Mouse (Mus musculus): Measurements from ENCODE around the gene Rnf223. TPM values are rescaled to one million over a fixed set of nuclear protein-coding genes. Genes with fewer than 3 reads are reported as not detected.
A peak's percentile ranks its signal among the peaks of the same experiment; 100 is the strongest.

Rnf223 gene
- polyA plus RNA-seq, 1 experiment = 0.85 TPM

DNA sequence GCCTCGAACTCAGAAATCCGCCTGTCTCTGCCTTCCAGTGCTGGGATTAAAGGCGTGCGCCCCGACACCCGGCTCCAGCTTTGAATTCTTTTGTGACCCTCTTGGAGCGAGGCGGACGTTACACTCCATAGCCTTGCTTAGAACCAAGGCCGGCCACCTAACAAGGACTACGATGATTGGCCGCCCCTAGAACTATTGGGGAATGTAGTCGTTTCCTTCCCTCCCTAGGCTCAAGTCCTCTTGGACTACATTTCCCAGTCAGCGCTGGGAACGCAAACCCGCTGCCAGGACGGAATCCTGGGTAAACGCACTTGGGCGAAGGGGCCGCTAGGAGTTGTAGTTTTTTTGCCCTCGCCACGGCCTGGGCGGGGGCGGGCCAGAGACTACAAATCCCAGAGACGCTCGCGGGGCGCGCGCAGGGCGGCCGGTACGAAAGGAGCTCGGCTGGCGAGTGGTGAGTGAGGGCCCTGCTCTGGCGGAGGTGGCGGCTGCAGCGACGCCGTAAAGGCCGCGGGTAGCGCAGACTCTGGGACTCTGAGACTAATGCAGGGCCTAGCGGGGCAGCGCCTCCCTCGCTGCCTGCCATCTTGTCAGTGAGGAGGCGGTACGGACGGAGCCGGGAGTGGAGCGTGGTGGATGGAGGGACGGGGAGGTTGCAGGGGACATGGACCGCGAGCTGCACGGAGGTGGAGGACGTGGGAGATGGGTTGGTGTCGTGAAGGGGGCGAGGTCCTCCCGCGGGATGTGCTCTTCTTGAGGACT, 20.6 kb upstream of the Rnf223 start, which contains the start of gene 9430015G10Rik:
TSS of gene 9430015G10Rik (plus strand) at position 413 of the 762 bp plus-strand sequence.
- WGBS = under 1% methylated on average over 60 of the region's 60 CpGs

DNA sequence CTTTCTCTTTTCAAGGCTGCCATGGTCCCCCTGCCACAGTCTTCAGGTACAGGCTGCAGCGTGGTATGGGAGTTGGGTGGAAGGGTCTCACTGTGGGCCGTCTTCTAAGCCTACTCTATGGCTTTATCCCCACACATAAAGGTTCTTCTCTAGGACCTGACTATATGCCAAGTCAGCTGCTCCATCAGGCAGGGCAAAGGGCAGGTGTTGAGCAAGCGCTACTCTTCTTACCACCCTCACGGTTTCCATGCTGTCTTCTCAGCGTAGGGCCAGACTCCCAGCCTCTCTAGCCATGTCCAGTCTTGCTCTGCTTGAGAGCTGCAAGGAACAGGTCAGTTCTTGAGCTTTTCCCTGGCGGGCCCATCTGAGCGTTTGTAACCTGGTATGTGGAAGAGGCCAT, 6.2 kb upstream of the Rnf223 start:
- WGBS = 85% methylated on average over 7 of the region's 7 CpGs
- Histone ChIP-seq H3K4me3 (replicated peaks; ENCODE audit: control insufficient read depth, low read depth, low read length) (no peak overlapping the region), H3K27ac (ENCODE audit: control insufficient read depth, insufficient read depth, low read depth, low read length, poor library complexity) (no peak overlapping the region), H3K4me1 (ENCODE audit: control insufficient read depth, insufficient read depth, low read length) (no peaks in the 10 kb centered on the region)
- TF ChIP-seq CTCF (IDR thresholded peaks at IDR 0.05; ENCODE audit: control insufficient read depth, insufficient read depth, low read length) (no peak), POLR2A (IDR thresholded peaks at IDR 0.05; ENCODE audit: borderline replicate concordance, control insufficient read depth, low read depth, low read length) (no peak)

More for the DNA sequence above, 20.6 kb upstream of the Rnf223 start, which contains the start of gene 9430015G10Rik:
- no peak for TF ChIP-seq CTCF (IDR thresholded peaks at IDR 0.05; ENCODE audit: control insufficient read depth, insufficient read depth, low read length)
- TF ChIP-seq POLR2A (IDR thresholded peaks at IDR 0.05; ENCODE audit: borderline replicate concordance, control insufficient read depth, low read depth, low read length) = peak; percentile 73; the same call in 1 of the 2 replicates
- H3K4me1 ChIP-seq (ENCODE audit: control insufficient read depth, insufficient read depth, low read length) = no peaks in the 10 kb centered on the region; the same call in 1 of the 2 replicates
- peak within 1 kb of the TSS; percentile 83 for H3K27ac ChIP-seq (ENCODE audit: control insufficient read depth, insufficient read depth, low read depth, low read length, poor library complexity)
- peak within 1 kb of the TSS; percentile 86 for H3K4me3 ChIP-seq (replicated peaks; ENCODE audit: control insufficient read depth, low read depth, low read length)

- Histone ChIP-seq H3K4me3 (replicated peaks; ENCODE audit: control insufficient read depth, low read depth, low read length) (no peak overlapping the region), H3K27ac (ENCODE audit: control insufficient read depth, insufficient read depth, low read depth, low read length, poor library complexity) (no peak overlapping the region), H3K4me1 (ENCODE audit: control insufficient read depth, insufficient read depth, low read length) (no peaks in the 10 kb centered on the region)
- TF ChIP-seq POLR2A (IDR thresholded peaks at IDR 0.05; ENCODE audit: borderline replicate concordance, control insufficient read depth, low read depth, low read length) = no peak
- no peak for TF ChIP-seq CTCF (IDR thresholded peaks at IDR 0.05; ENCODE audit: control insufficient read depth, insufficient read depth, low read length)
- 88% methylated on average over 6 of the region's 6 CpGs for whole genome bisulfite sequencing
Measured at GRCm38 (mm10) chr4:156125393-156125792, 4.9 kb upstream of the Rnf223 start.

DNA sequence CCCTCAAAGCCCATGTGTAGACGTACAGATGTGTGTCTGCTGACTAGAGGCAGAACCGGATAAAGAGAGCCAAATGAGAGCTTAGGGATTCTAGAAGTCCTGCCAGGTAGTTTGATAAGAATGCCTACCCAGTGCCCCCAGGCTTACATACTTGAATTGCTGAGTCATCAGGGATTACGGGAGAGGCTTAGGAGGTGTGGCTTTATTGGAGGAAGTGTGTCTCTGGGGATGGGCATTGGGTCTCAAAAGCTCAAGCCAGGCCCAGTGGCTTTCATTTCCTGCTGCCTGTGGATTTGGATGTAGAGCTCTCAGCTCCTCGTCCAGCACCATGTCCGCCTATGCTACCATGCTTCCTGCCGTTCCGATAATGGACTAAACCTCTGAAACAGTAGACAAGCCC, 3.5 kb upstream of the Rnf223 start:
- H3K4me1 ChIP-seq (ENCODE audit: control insufficient read depth, insufficient read depth, low read length) = no peaks in the 10 kb centered on the region
- 72% methylated on average over 7 of the region's 7 CpGs for WGBS
- H3K4me3 ChIP-seq (replicated peaks; ENCODE audit: control insufficient read depth, low read depth, low read length) = no peak overlapping the region
- no peak overlapping the region for H3K27ac ChIP-seq (ENCODE audit: control insufficient read depth, insufficient read depth, low read depth, low read length, poor library complexity)
- TF ChIP-seq CTCF (IDR thresholded peaks at IDR 0.05; ENCODE audit: control insufficient read depth, insufficient read depth, low read length) (no peak), POLR2A (IDR thresholded peaks at IDR 0.05; ENCODE audit: borderline replicate concordance, control insufficient read depth, low read depth, low read length) (no peak)

- TF ChIP-seq POLR2A (IDR thresholded peaks at IDR 0.05; ENCODE audit: borderline replicate concordance, control insufficient read depth, low read depth, low read length) (no peak), CTCF (IDR thresholded peaks at IDR 0.05; ENCODE audit: control insufficient read depth, insufficient read depth, low read length) (no peak)
- no peaks in the 10 kb centered on the region for H3K4me1 ChIP-seq (ENCODE audit: control insufficient read depth, insufficient read depth, low read length)
- no peak overlapping the region for H3K4me3 ChIP-seq (replicated peaks; ENCODE audit: control insufficient read depth, low read depth, low read length)
- 71% methylated on average over 5 of the region's 5 CpGs for WGBS
- no peak overlapping the region for H3K27ac ChIP-seq (ENCODE audit: control insufficient read depth, insufficient read depth, low read depth, low read length, poor library complexity)
Measured at GRCm38 (mm10) chr4:156128746-156129145, 1.6 kb upstream of the Rnf223 start.

- 84% methylated on average over 10 of the region's 10 CpGs for WGBS
- H3K4me3 ChIP-seq (replicated peaks; ENCODE audit: control insufficient read depth, low read depth, low read length) = no peak overlapping the region
- H3K4me1 ChIP-seq (ENCODE audit: control insufficient read depth, insufficient read depth, low read length) = no peaks in the 10 kb centered on the region; the same call in 1 of the 2 replicates
- H3K27ac ChIP-seq (ENCODE audit: control insufficient read depth, insufficient read depth, low read depth, low read length, poor library complexity) = no peak overlapping the region
- no peak for TF ChIP-seq CTCF (IDR thresholded peaks at IDR 0.05; ENCODE audit: control insufficient read depth, insufficient read depth, low read length)
- no peak for TF ChIP-seq POLR2A (IDR thresholded peaks at IDR 0.05; ENCODE audit: borderline replicate concordance, control insufficient read depth, low read depth, low read length)
Measured at GRCm38 (mm10) chr4:156130940-156131339, 627 bp downstream of the Rnf223 start.

DNA sequence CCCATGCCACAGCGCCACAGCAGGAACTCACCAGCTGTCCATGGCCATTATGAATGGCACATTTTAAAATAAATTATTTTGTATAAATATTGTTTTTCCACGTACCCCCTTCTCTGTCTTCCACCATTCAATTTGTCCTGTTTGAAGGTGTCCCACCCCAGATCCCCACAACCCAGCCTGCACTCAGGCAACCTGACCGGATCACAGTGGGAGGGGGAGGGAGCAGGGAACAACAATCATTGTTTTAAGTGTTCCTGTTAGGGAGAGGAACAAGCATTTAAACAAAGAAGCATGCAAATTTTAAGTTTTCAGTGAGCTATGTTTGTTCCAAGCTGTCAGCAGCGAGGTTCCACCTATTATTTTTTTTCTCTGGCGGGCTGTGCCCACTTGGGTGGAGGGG, 3.0 kb downstream of the Rnf223 start:
- WGBS = 71% methylated on average over 5 of the region's 5 CpGs
- H3K4me1 ChIP-seq (ENCODE audit: control insufficient read depth, insufficient read depth, low read length) = no peaks in the 10 kb centered on the region; the same call in 1 of the 2 replicates
- no peak overlapping the region for H3K4me3 ChIP-seq (replicated peaks; ENCODE audit: control insufficient read depth, low read depth, low read length)
- TF ChIP-seq POLR2A (IDR thresholded peaks at IDR 0.05; ENCODE audit: borderline replicate concordance, control insufficient read depth, low read depth, low read length) = no peak
- no peak for TF ChIP-seq CTCF (IDR thresholded peaks at IDR 0.05; ENCODE audit: control insufficient read depth, insufficient read depth, low read length)
- H3K27ac ChIP-seq (ENCODE audit: control insufficient read depth, insufficient read depth, low read depth, low read length, poor library complexity) = no peak overlapping the region

DNA sequence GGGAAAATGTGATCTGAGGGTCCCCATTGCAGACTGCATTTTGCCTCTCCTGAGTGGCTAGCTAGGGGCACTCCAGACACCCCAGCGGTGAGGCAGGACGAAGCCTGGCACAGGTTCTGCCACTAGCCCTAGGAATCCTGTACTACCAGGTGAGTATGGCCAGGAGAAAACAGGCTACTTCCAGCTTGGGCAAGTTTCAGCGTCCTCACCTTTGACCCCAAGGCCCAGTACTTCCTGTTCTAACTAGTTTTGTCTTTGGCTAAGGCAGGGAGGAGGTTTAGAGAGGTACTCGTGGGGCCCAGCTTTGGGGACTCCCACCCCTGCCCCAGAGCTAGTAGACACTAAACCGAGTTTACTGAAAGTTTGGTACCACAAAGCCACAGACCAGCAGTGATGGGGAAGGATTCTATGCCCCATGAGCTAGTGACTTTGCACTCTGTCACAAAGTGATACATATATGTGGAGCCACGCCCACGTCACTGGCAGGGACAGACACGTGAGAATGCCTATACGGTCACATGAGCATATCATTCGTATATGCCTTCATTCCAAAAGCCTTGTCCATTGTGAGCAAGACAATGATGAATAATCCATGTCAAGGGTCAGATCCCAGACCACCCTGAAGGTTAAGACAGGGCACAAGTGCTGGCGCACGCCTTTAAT, 3.8 kb downstream of the Rnf223 start:
- Histone ChIP-seq H3K4me3 (replicated peaks; ENCODE audit: control insufficient read depth, low read depth, low read length) (no peak overlapping the region), H3K4me1 (ENCODE audit: control insufficient read depth, insufficient read depth, low read length) (no peaks in the 10 kb centered on the region; the same call in 1 of the 2 replicates), H3K27ac (ENCODE audit: control insufficient read depth, insufficient read depth, low read depth, low read length, poor library complexity) (no peak overlapping the region)
- TF ChIP-seq POLR2A (IDR thresholded peaks at IDR 0.05; ENCODE audit: borderline replicate concordance, control insufficient read depth, low read depth, low read length) = no peak
- WGBS = 61% methylated on average over 12 of the region's 12 CpGs
